In genomic region chr17:28170460-28171305, GRCm38 (mm10) we compare ENCODE assay signal across 13 mouse cellular contexts. TPM values are rescaled to one million over a fixed set of nuclear protein-coding genes. Genes with fewer than 3 reads are reported as not detected.
A peak's percentile ranks its signal among the peaks of the same experiment; 100 is the strongest.
DNase-seq lines count a peak whose midpoint lies in the region; ATAC-seq lines count a peak whose summit lies in the region.
"Had no signal": no experiment of that assay in that cellular context is flagged by ENCODE, and none has a peak within 500 bp of the region (broad histone marks: within the 10 kb centered on the region; RNA-seq: fewer than 3 reads in every experiment).

No protein-coding gene starts in this region.

- WGBS in kidney, embryonic 15.5 days = 74% methylated on average over 6 of the region's 6 CpGs

- H3K9me3 ChIP-seq in kidney, embryonic 15.5 days (replicated peaks) = no peaks in the 10 kb centered on the region; the same call in 1 of the 2 replicates
- H3K9me3 ChIP-seq in megakaryocyte, embryonic 14.5 days = no peaks in the 10 kb centered on the region
- H3K9me3 ChIP-seq: heart, embryonic 13.5 days; midbrain, embryonic 12.5 days had no signal

- no peak overlapping the region for H3K4me2 ChIP-seq in kidney, embryonic 15.5 days
- H3K4me2 ChIP-seq: heart, embryonic 13.5 days; midbrain, embryonic 12.5 days had no signal

- ATAC-seq in kidney, embryonic 15.5 days (replicated peaks; ENCODE audit: low FRiP score) = no peak
- no peak for ATAC-seq in megakaryocyte, adult 5-6 weeks (ENCODE audit: poor library complexity, severe bottlenecking)
- ATAC-seq: hindbrain, embryonic 16.5 days; liver, postnatal 0 days had no signal

- H3K36me3 ChIP-seq in kidney, embryonic 15.5 days = peaks cover 57% of the 10 kb centered on the region
- H3K36me3 ChIP-seq in megakaryocyte, embryonic 14.5 days (replicated peaks; ENCODE audit: low read length) = no peaks in the 10 kb centered on the region
- H3K36me3 ChIP-seq: heart, embryonic 13.5 days had no signal

- H3K9ac ChIP-seq in kidney, embryonic 15.5 days = no peak overlapping the region
- H3K9ac ChIP-seq: heart, embryonic 13.5 days; liver, postnatal 0 days; midbrain, embryonic 12.5 days had no signal

- H3K4me1 ChIP-seq in kidney, embryonic 15.5 days = peaks cover 44% of the 10 kb centered on the region
- H3K4me1 ChIP-seq in megakaryocyte, embryonic 14.5 days = peaks cover 21% of the 10 kb centered on the region

- no peaks in the 10 kb centered on the region for H3K27me3 ChIP-seq in kidney, embryonic 15.5 days
- H3K27me3 ChIP-seq in megakaryocyte, embryonic 14.5 days (replicated peaks) = peaks cover 66% of the 10 kb centered on the region
- H3K27me3 ChIP-seq: midbrain, embryonic 12.5 days had no signal

- H3K4me3 ChIP-seq in kidney, embryonic 15.5 days (replicated peaks) = no peak overlapping the region
- peak overlapping the region; percentile 12 for H3K4me3 ChIP-seq in megakaryocyte, embryonic 14.5 days (replicated peaks)
- H3K4me3 ChIP-seq: heart, embryonic 13.5 days; midbrain, embryonic 12.5 days had no signal

- DNase-seq in kidney, adult 9 months = no peak
- peak; percentile 71 to 73 for DNase-seq in adrenal gland, postnatal 36 days
- DNase-seq in thymus, postnatal 36 days = peak; percentile 35 to 64
- no peak for DNase-seq in c-Kit-positive CD71-positive TER-119-positive erythroid progenitor cells, embryonic 14.5 days (ENCODE audit: low spot score)
- no peak for DNase-seq in T-cell, adult 2 months (ENCODE audit: low spot score)
- DNase-seq: cerebellum, postnatal 10 days; liver, postnatal 0 days had no signal

- peak overlapping the region; percentile 81; the same call in 1 of the 2 replicates for H3K27ac ChIP-seq in kidney, embryonic 15.5 days
- H3K27ac ChIP-seq: heart, embryonic 13.5 days; midbrain, embryonic 12.5 days had no signal

RNA-seq across cellular contexts. Expression of gene Zfp523, which starts 6.2 kb away (rescaled TPM):
- 36.3 and 40.1 TPM in 2 replicates for polyA plus RNA-seq in kidney, embryonic 15.5 days (2015; fragmentation: Nextera tagmentation; extraction: Ambion mirVana)
- 45.0 and 64.1 TPM in 2 replicates for polyA plus RNA-seq in megakaryocyte, embryonic 14.5 days (2012; ENCODE audit: insufficient read depth, low replicate concordance)
- total RNA-seq in megakaryocyte, adult 5-6 weeks (2015) = 4.2 and 6.4 TPM in 2 replicates
- 7.1 and 8.1 TPM in 2 replicates for total RNA-seq in megakaryocyte, adult 5-6 weeks (2017)
- 10 to 100 TPM; 36.9 to 37.1 TPM for total RNA-seq in adrenal gland, postnatal 36 days (2021)

RNA-seq across cellular contexts. Expression of gene Scube3, which starts 28.7 kb away (rescaled TPM):
- polyA plus RNA-seq in kidney, embryonic 15.5 days (2015; fragmentation: Nextera tagmentation; extraction: Ambion mirVana) = 17.7 and 19.2 TPM in 2 replicates
- polyA plus RNA-seq in megakaryocyte, embryonic 14.5 days (2012; ENCODE audit: insufficient read depth, low replicate concordance) = 0.54 TPM in 1 of 2 replicates, not detected in the other
- not detected in 2 replicates for total RNA-seq in megakaryocyte, adult 5-6 weeks (2015)
- not detected in 2 replicates for total RNA-seq in megakaryocyte, adult 5-6 weeks (2017)
- 10 to 100 TPM; 14.5 to 16.0 TPM for total RNA-seq in adrenal gland, postnatal 36 days (2021)

RNA-seq across cellular contexts. Expression of gene Def6, which starts 36.9 kb away (rescaled TPM):
- polyA plus RNA-seq in kidney, embryonic 15.5 days (2015; fragmentation: Nextera tagmentation; extraction: Ambion mirVana) = 6.7 and 7.5 TPM in 2 replicates
- 90.3 and 202 TPM in 2 replicates for polyA plus RNA-seq in megakaryocyte, embryonic 14.5 days (2012; ENCODE audit: insufficient read depth, low replicate concordance)
- 35.4 and 40.7 TPM in 2 replicates for total RNA-seq in megakaryocyte, adult 5-6 weeks (2015)
- total RNA-seq in megakaryocyte, adult 5-6 weeks (2017) = 91.5 and 92.6 TPM in 2 replicates
- 1 to 10 TPM; 1.4 to 1.5 TPM for total RNA-seq in adrenal gland, postnatal 36 days (2021)

Comparison
In these comparisons a context has a peak if more than half of its experiments do, and no peak if none do; other contexts are left out.
1. DNase-seq: peak in adrenal gland, postnatal 36 days (2 of 2) and thymus, postnatal 36 days (2 of 2); none in kidney, adult 9 months (single experiment), c-Kit-positive CD71-positive TER-119-positive erythroid progenitor cells, embryonic 14.5 days (single experiment) and T-cell, adult 2 months (single experiment).
2. RNA of gene Zfp523, which starts 6.2 kb away (total RNA-seq): 36.9 to 37.1 TPM in adrenal gland, postnatal 36 days; 4.2 to 8.1 TPM in megakaryocyte, adult 5-6 weeks; every median in the first group is over 4 times any median in the second.
3. RNA of gene Scube3, which starts 28.7 kb away (total RNA-seq): 14.5 to 16.0 TPM in adrenal gland, postnatal 36 days; not detected in megakaryocyte, adult 5-6 weeks; every median in the first group is over 10 times any median in the second.
4. RNA of gene Def6, which starts 36.9 kb away (total RNA-seq): 35.4 to 92.6 TPM in megakaryocyte, adult 5-6 weeks; 1.4 to 1.5 TPM in adrenal gland, postnatal 36 days; every median in the first group is over 10 times any median in the second.